Mouse (Mus musculus): ENCODE measurements around the gene Ptpn3.
A peak's percentile ranks its signal among the peaks of the same experiment; 100 is the strongest.
"Not testable (repeated sequence)": the region's sequence is repeated elsewhere in the genome, so short reads cannot be mapped to it uniquely, and the experiment has no call there.

Gene Ptpn3

GRCm38 (mm10) chr4:57299308-57299700 lies 2.3 kb downstream of the Ptpn3 start:
- DNase-seq (ENCODE audit: low read depth, low spot score), result no peak

- no peak for DNase-seq (ENCODE audit: low read depth, low spot score)
These were observed 3.5 kb downstream of the Ptpn3 start for GRCm38 (mm10) chr4:57298181-57298580.

- DNase-seq (ENCODE audit: low read depth, low spot score), result peak; percentile 74
These were observed 6.5 kb downstream of the Ptpn3 start for GRCm38 (mm10) chr4:57294971-57295656.

- no peak for DNase-seq (ENCODE audit: low read depth, low spot score)
These were observed 9.0 kb downstream of the Ptpn3 start for GRCm38 (mm10) chr4:57292670-57293069.

GRCm38 (mm10) chr4:57290049-57290448 lies 11.6 kb downstream of the Ptpn3 start:
- DNase-seq (ENCODE audit: low read depth, low spot score), result no peak

- DNase-seq (ENCODE audit: low read depth, low spot score), result no peak
These were observed 13.8 kb downstream of the Ptpn3 start for GRCm38 (mm10) chr4:57287808-57288207.

- no peak for DNase-seq (ENCODE audit: low read depth, low spot score)
These were observed 16.4 kb downstream of the Ptpn3 start for GRCm38 (mm10) chr4:57285251-57285650.

GRCm38 (mm10) chr4:57283189-57283588 lies 18.4 kb downstream of the Ptpn3 start:
- no peak for DNase-seq (ENCODE audit: low read depth, low spot score)

- no peak for DNase-seq (ENCODE audit: low read depth, low spot score)
These were observed 19.0 kb downstream of the Ptpn3 start for GRCm38 (mm10) chr4:57282630-57283029.

- no peak for DNase-seq (ENCODE audit: low read depth, low spot score)
These were observed 19.5 kb downstream of the Ptpn3 start for GRCm38 (mm10) chr4:57282179-57282578.

- peak; percentile 62 for DNase-seq (ENCODE audit: low read depth, low spot score)
These were observed 20.7 kb downstream of the Ptpn3 start for GRCm38 (mm10) chr4:57280888-57281287.

- no peak for DNase-seq (ENCODE audit: low read depth, low spot score)
These were observed 22.4 kb downstream of the Ptpn3 start for GRCm38 (mm10) chr4:57279229-57279628.

GRCm38 (mm10) chr4:57278812-57279211 lies 22.8 kb downstream of the Ptpn3 start:
- no peak for DNase-seq (ENCODE audit: low read depth, low spot score)

- DNase-seq (ENCODE audit: low read depth, low spot score), result no peak
These were observed 24.0 kb downstream of the Ptpn3 start for GRCm38 (mm10) chr4:57277671-57278070.

GRCm38 (mm10) chr4:57275116-57275743 lies 26.4 kb downstream of the Ptpn3 start:
- DNase-seq (ENCODE audit: low read depth, low spot score), result peak; percentile 68

- DNase-seq (ENCODE audit: low read depth, low spot score), result no peak
These were observed 27.8 kb downstream of the Ptpn3 start for GRCm38 (mm10) chr4:57273532-57274502.

- no peak for DNase-seq (ENCODE audit: low read depth, low spot score)
These were observed 30.6 kb downstream of the Ptpn3 start for GRCm38 (mm10) chr4:57270991-57271390.

GRCm38 (mm10) chr4:57270489-57270888 lies 31.1 kb downstream of the Ptpn3 start:
- DNase-seq (ENCODE audit: low read depth, low spot score), result not testable (repeated sequence)

- peak; percentile 80 for DNase-seq (ENCODE audit: low read depth, low spot score)
These were observed 32.3 kb downstream of the Ptpn3 start for GRCm38 (mm10) chr4:57269344-57269743.

GRCm38 (mm10) chr4:57268330-57268729 lies 33.3 kb downstream of the Ptpn3 start:
- no peak for DNase-seq (ENCODE audit: low read depth, low spot score)

- DNase-seq (ENCODE audit: low read depth, low spot score), result no peak
These were observed 35.2 kb downstream of the Ptpn3 start for GRCm38 (mm10) chr4:57266389-57266788.

- DNase-seq (ENCODE audit: low read depth, low spot score), result no peak
These were observed 37.9 kb downstream of the Ptpn3 start for GRCm38 (mm10) chr4:57263695-57264094.

Measured in skeletal muscle tissue, adult 2 months (tissue).